Mouse (Mus musculus): ENCODE measurements around the gene Rps29. TPM values are rescaled to one million over a fixed set of nuclear protein-coding genes. Genes with fewer than 3 reads are reported as not detected.

Gene Rps29
- polyA plus RNA-seq, 1 experiment from 2014 or later, result 1,286 TPM

DNA sequence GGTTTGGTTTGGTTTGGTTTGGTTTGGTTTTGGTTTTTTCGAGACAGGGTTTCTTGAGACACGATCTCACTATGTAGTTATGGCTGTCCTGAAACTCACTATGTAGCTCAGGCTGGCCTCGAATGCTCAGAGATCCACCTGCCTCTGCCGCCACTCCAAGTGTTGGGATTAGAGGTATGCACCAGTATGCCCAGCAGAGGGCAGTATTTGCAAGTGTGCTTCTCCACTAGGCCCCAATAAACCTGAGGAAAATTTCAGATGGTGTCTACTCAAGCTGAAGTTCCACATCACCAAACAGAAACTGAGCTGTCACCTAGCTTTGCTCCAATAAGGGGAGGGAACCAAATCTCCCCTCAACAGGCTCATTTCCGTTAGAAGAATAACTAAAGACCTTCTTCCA, 31.8 kb downstream of the Rps29 start:
- H3K4me3 ChIP-seq (replicated peaks; ENCODE audit: low read length), result no peak overlapping the region
- H3K9ac ChIP-seq, result no peak overlapping the region
- no peak for DNase-seq (ENCODE audit: low spot score)
- no peaks in the 10 kb centered on the region for H3K27me3 ChIP-seq (ENCODE audit: control insufficient read depth, insufficient read depth, low read length)
- no peaks in the 10 kb centered on the region for H3K9me3 ChIP-seq (ENCODE audit: control insufficient read depth, low read length)
- no peaks in the 10 kb centered on the region for H3K4me1 ChIP-seq (replicated peaks; ENCODE audit: control insufficient read depth, insufficient read depth, low read length)
- no peak overlapping the region for H3K4me2 ChIP-seq (replicated peaks)
- 92% methylated on average over 5 of the region's 5 CpGs for WGBS
- no peak overlapping the region for H3K27ac ChIP-seq
- no peak for ATAC-seq (ENCODE audit: low FRiP score)
- no peaks in the 10 kb centered on the region for H3K36me3 ChIP-seq (replicated peaks; ENCODE audit: control insufficient read depth, insufficient read depth)

DNA sequence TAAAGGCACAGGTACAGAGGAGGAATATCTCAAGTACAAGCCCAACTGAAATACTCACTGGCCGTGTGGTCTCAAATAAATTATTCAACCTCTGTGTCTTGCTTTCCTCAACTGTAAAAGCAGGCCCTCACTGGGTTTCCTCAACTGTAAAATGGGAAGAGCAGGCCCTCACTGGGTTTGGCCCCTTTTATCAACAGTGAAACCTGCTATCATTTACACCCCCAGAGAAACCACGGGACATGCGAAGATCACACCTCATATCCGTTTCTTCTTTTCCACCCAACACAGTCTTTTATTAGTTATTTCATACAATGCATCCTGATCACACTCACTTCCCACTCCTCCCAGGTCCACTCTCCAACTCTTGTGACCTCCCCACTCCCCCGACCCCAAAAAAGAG, 33.9 kb downstream of the Rps29 start:
- H3K9ac ChIP-seq, result no peak overlapping the region
- no peak overlapping the region for H3K4me2 ChIP-seq (replicated peaks)
- no peaks in the 10 kb centered on the region for H3K4me1 ChIP-seq (replicated peaks; ENCODE audit: control insufficient read depth, insufficient read depth, low read length)
- H3K27ac ChIP-seq, result no peak overlapping the region
- no peaks in the 10 kb centered on the region for H3K36me3 ChIP-seq (replicated peaks; ENCODE audit: control insufficient read depth, insufficient read depth)
- no peaks in the 10 kb centered on the region for H3K9me3 ChIP-seq (ENCODE audit: control insufficient read depth, low read length)
- 92% methylated on average over 5 of the region's 5 CpGs for WGBS
- DNase-seq (ENCODE audit: low spot score), result no peak
- H3K4me3 ChIP-seq (replicated peaks; ENCODE audit: low read length), result no peak overlapping the region
- no peak for ATAC-seq (ENCODE audit: low FRiP score)
- H3K27me3 ChIP-seq (ENCODE audit: control insufficient read depth, insufficient read depth, low read length), result no peaks in the 10 kb centered on the region

DNA sequence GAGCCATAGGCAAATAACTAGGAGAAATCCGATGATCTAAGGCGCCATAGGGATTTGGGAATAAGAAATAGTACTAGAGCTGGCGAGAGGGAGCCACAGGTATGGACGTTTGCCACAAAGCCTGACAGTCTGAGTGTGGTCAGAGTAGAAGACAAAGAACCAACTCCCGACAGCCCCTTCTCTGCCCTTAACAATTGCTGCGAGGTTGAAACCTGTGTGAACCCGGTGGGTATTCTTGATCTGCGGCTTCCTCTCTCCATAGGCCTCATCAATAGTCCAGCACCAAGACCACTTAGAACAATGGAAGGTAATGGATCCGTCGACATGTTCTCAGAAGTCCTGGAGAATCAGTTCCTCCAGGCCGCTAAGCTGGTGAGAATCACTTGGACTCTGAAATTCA, 36.2 kb downstream of the Rps29 start:
- Histone ChIP-seq H3K4me1 (replicated peaks; ENCODE audit: control insufficient read depth, insufficient read depth, low read length) (no peaks in the 10 kb centered on the region), H3K4me2 (replicated peaks) (no peak overlapping the region), H3K9me3 (ENCODE audit: control insufficient read depth, low read length) (no peaks in the 10 kb centered on the region), H3K9ac (no peak overlapping the region), H3K27me3 (ENCODE audit: control insufficient read depth, insufficient read depth, low read length) (no peaks in the 10 kb centered on the region), H3K27ac (no peak overlapping the region), H3K4me3 (replicated peaks; ENCODE audit: low read length) (no peak overlapping the region), H3K36me3 (replicated peaks; ENCODE audit: control insufficient read depth, insufficient read depth) (no peaks in the 10 kb centered on the region)
- WGBS, result 88% methylated on average over 11 of the region's 11 CpGs
- ATAC-seq (ENCODE audit: low FRiP score) (no peak), DNase-seq (ENCODE audit: low spot score) (no peak)

DNA sequence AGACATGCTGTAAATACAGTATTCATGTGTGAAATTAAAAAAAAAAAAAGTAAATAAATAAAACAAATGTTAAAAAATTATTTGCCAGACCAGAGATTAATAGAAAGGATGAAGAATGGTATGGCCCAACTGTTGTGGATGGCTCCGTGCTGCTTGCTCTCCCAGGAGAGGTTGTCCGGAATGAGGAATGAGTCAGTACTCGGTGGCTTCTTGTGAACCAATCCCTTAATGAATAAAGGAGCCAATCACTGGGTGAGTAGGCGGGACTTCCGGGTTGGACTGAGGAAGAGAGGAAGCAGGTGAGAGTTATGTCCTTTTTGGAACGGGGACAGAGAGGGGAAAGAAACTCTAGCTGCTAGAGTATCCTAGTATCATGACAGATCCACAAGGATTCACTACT, 39.1 kb downstream of the Rps29 start:
- Histone ChIP-seq H3K27ac (no peak overlapping the region), H3K4me3 (replicated peaks; ENCODE audit: low read length) (no peak overlapping the region), H3K36me3 (replicated peaks; ENCODE audit: control insufficient read depth, insufficient read depth) (no peaks in the 10 kb centered on the region), H3K27me3 (ENCODE audit: control insufficient read depth, insufficient read depth, low read length) (no peaks in the 10 kb centered on the region), H3K9me3 (ENCODE audit: control insufficient read depth, low read length) (no peaks in the 10 kb centered on the region), H3K4me2 (replicated peaks) (no peak overlapping the region), H3K4me1 (replicated peaks; ENCODE audit: control insufficient read depth, insufficient read depth, low read length) (no peaks in the 10 kb centered on the region), H3K9ac (no peak overlapping the region)
- ATAC-seq (ENCODE audit: low FRiP score) (no peak), DNase-seq (ENCODE audit: low spot score) (no peak)
- 93% methylated on average over 6 of the region's 6 CpGs for WGBS

Small RNAs within 50 kb of the gene (microRNA-seq; reads per million reads assigned to microRNA genes)
- gene Gm47287, result not detected
- gene Gm47295, result 0.48 reads per million

Other genes starting within 250 kb of the Rps29 start
- 2.2 and 4.7 TPM in 2 replicates for gene Lrr1, start 9.6 kb upstream of the Rps29 start, polyA plus RNA-seq (2014; fragmentation: Nextera tagmentation; extraction: Ambion mirVana)
- 362 and 438 TPM in 2 replicates for gene Rpl36al, start 24.9 kb upstream of the Rps29 start, polyA plus RNA-seq (2014; fragmentation: Nextera tagmentation; extraction: Ambion mirVana)
- gene Mgat2, start 25.0 kb upstream of the Rps29 start, polyA plus RNA-seq (2014; fragmentation: Nextera tagmentation; extraction: Ambion mirVana), result 41.1 and 45.4 TPM in 2 replicates
- 12.7 and 15.3 TPM in 2 replicates for gene Gm49383, start 37.9 kb upstream of the Rps29 start, polyA plus RNA-seq (2014; fragmentation: Nextera tagmentation; extraction: Ambion mirVana)
- gene Dnaaf2, start 39.2 kb upstream of the Rps29 start, polyA plus RNA-seq (2014; fragmentation: Nextera tagmentation; extraction: Ambion mirVana), result 5.7 and 7.0 TPM in 2 replicates
- gene Gm49384, start 45.1 kb upstream of the Rps29 start, polyA plus RNA-seq (2014; fragmentation: Nextera tagmentation; extraction: Ambion mirVana), result 10.4 and 12.5 TPM in 2 replicates
- 4.2 and 4.5 TPM in 2 replicates for gene Pole2, start 69.0 kb upstream of the Rps29 start, polyA plus RNA-seq (2014; fragmentation: Nextera tagmentation; extraction: Ambion mirVana)
- gene Klhdc1, start 82.0 kb upstream of the Rps29 start, polyA plus RNA-seq (2014; fragmentation: Nextera tagmentation; extraction: Ambion mirVana), result 13.7 and 17.2 TPM in 2 replicates
- gene Klhdc2, start 137.5 kb upstream of the Rps29 start, polyA plus RNA-seq (2014; fragmentation: Nextera tagmentation; extraction: Ambion mirVana), result 286 TPM in 2 replicates
- 77.2 and 80.9 TPM in 2 replicates for gene Nemf, start 198.0 kb upstream of the Rps29 start, polyA plus RNA-seq (2014; fragmentation: Nextera tagmentation; extraction: Ambion mirVana)
- gene Arf6, start 213.0 kb upstream of the Rps29 start, polyA plus RNA-seq (2014; fragmentation: Nextera tagmentation; extraction: Ambion mirVana), result 34.5 and 36.5 TPM in 2 replicates
- 1.4 and 1.7 TPM in 2 replicates for gene Gm9887, start 213.3 kb upstream of the Rps29 start, polyA plus RNA-seq (2014; fragmentation: Nextera tagmentation; extraction: Ambion mirVana)

Measured in hindbrain, embryonic 14.5 days (tissue).